Mouse (Mus musculus) liver, embryonic 14.5 days (tissue): ENCODE results near the gene Oosp1.

ENCODE experiments used
- CTCF ChIP-seq: IDR thresholded peaks from 2 replicates; pipeline ENCODE4 v1.5.1; 2016; ENCODE audit warnings: antibody characterized with exemption, low read depth, control low read depth
- EP300 ChIP-seq: IDR thresholded peaks from 2 replicates; pipeline ENCODE4 v1.6.1; 2016; ENCODE audit warnings: antibody characterized with exemption, low read depth

- TF ChIP-seq CTCF (no peak), EP300 (no peak)
These were observed 32.9 kb upstream of the Oosp1 start for GRCm38 (mm10) chr19:11723870-11724269.
